Mouse (Mus musculus) hindbrain, embryonic 15.5 days (tissue): ENCODE measurements around the gene Syce2. TPM values are rescaled to one million over a fixed set of nuclear protein-coding genes. Genes with fewer than 3 reads are reported as not detected.

Experiments used
- ATAC-seq: fragments of 200-750 bp; cut with Nextera tagmentation; 2 replicates; pipeline ENCODE4 v1.8.0; 2017; ENCODE audit warnings: low read depth, moderate number of reproducible peaks, moderate TSS enrichment; ENCODE audit not compliant: low FRiP score
- H3K27ac ChIP-seq: fragments of 300-500 bp; sonication (generic); replicated peaks from 2 replicates; pipeline ENCODE4 v1.5.1; 2015; ENCODE audit warnings: mild to moderate bottlenecking, inconsistent platforms
- H3K27me3 ChIP-seq: fragments of 300-500 bp; sonication (generic); 2 replicates; pipeline ENCODE4 v1.6.1; 2015; ENCODE audit warnings: control low read depth, inconsistent platforms
- H3K36me3 ChIP-seq: fragments of 300-500 bp; sonication (generic); 2 replicates; pipeline ENCODE4 v1.6.1; 2015; ENCODE audit warnings: control low read depth, inconsistent platforms
- H3K4me1 ChIP-seq: fragments of 300-500 bp; sonication (generic); replicated peaks from 2 replicates; pipeline ENCODE4 v1.6.1; 2015; ENCODE audit warnings: control low read depth, inconsistent platforms
- H3K4me2 ChIP-seq: fragments of 300-500 bp; sonication (generic); 2 replicates; pipeline ENCODE4 v1.6.1; 2015; ENCODE audit warnings: moderate library complexity, mild to moderate bottlenecking, inconsistent platforms
- H3K4me3 ChIP-seq: fragments of 300-500 bp; sonication (generic); 2 replicates; pipeline ENCODE4 v1.5.1; 2015; ENCODE audit warnings: mild to moderate bottlenecking, inconsistent platforms
- H3K9ac ChIP-seq: fragments of 300-500 bp; sonication (generic); 2 replicates; pipeline ENCODE4 v1.6.1; 2015; ENCODE audit warnings: inconsistent platforms
- H3K9me3 ChIP-seq: fragments of 300-500 bp; sonication (generic); 2 replicates; pipeline ENCODE4 v1.6.1; 2016; ENCODE audit warnings: control low read depth, inconsistent platforms
- WGBS: fragments of 180-500 bp; shearing (Covaris S2); methylation state at CpG from one replicate; pipeline ENCODE4 v1.1.7; 2015; 5-methylcytosine and 5-hydroxymethylcytosine counted together
- polyA plus RNA-seq: library from polyadenylated mRNA; unstranded; fragments of >200 nt; fragmentation: Nextera tagmentation; extraction: Ambion mirVana; gene quantifications from 2 replicates; pipeline ENCODE4 v1.2.1, GENCODE M21; 2015

Syce2 gene
- polyA plus RNA-seq, 1 experiment from 2014 or later: 37.3 TPM

DNA sequence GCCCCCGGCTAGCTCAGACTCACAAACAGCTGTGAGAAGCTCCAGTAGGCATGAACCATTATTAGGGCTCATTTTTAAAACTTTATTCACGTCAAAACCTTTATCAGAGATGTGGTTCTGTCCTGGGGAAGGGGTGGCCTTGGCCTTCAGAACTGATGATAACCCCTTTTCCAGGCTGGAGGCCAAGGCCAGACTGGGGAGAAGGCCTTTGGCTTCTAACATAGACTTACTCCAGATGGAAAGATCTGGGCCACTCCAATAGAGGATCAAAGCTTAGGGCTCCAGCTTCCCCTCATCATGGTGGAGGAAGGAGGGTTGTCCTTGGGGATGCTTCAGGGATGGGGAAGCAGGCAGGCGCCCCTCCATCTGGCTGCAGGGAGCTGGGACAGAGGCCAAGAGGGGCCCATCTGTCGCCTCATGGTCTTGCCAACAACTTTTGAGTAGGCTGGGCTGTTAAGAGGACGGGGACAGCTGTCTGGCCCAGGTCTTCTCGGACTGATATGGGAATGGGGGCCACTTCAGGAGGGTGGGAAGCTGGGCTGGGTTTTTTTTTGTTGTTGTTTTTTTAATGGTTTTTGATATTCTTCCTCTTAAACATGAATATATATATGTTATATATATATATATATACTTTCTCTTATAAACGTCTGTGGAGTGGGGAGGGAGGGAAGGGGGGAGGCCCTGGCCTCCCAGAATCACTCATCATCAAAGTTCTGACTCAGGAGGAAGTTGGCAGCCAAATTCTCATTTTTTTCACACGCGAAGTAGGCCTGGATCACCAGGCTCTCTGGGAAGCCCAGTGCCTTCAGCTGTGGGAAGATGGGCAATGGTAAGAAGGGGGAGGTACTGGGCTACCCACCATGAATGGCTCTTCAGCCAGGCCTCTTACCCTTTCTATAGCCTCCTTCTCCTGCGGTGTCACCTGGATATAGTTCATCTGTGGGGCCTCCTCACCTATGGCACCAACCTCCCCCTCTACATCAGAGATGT, 36.8 kb upstream of the Syce2 start:
- Histone ChIP-seq H3K27me3 (no peaks in the 10 kb centered on the region), H3K4me2 (no peak overlapping the region), H3K27ac (peak overlapping the region; percentile 91), H3K4me1 (peaks cover 44% of the 10 kb centered on the region), H3K9me3 (no peaks in the 10 kb centered on the region), H3K4me3 (no peak overlapping the region), H3K9ac (no peak overlapping the region), H3K36me3 (peaks cover 44% of the 10 kb centered on the region)
- ATAC-seq: peak; percentile 29; the same call in 1 of the 2 replicates
- 56% methylated on average over 10 of the region's 10 CpGs for WGBS

DNA sequence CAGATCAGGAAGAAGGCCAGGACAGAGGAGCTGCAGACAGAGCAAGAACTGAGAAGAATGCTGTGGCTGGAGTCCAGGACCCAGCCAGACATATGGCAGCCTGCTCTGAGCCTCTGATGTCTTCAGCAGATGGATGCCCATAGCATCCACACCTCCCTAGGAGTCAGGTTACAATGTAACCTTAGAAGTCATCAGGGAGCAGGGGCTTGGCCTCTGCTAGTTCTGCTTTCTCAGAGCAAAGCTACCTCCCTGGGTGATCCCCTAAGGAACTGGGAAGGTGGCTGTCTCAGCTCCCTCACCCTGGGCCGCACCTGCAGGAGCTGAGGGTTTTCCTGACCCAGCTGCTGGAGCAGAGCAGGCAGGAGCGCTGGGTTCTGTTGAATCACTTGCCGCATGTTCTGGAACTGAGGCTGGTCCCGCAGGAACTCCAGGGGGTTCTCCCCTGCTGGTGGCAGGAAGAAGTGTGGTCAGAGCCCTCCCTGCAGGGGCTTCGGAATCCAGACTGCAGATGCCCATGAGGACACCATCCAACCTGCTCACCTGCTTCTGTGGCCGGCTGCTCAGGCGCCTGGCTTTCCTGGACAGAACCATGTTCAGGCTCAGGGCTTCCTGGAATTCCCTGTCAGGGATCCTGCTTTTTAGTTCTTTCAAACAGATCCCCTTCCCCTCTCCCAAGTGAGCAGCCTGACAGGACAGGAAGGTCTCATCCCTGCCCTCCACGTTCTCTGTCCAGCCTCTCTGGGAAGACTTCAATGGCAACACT, 34.6 kb upstream of the Syce2 start:
- 73% methylated on average over 8 of the region's 8 CpGs for WGBS
- Histone ChIP-seq H3K4me2 (no peak overlapping the region), H3K9me3 (no peaks in the 10 kb centered on the region), H3K4me3 (no peak overlapping the region), H3K27me3 (no peaks in the 10 kb centered on the region), H3K4me1 (peaks cover 38% of the 10 kb centered on the region), H3K36me3 (peaks cover 56% of the 10 kb centered on the region), H3K9ac (no peak overlapping the region), H3K27ac (no peak overlapping the region)
- ATAC-seq: no peak

DNA sequence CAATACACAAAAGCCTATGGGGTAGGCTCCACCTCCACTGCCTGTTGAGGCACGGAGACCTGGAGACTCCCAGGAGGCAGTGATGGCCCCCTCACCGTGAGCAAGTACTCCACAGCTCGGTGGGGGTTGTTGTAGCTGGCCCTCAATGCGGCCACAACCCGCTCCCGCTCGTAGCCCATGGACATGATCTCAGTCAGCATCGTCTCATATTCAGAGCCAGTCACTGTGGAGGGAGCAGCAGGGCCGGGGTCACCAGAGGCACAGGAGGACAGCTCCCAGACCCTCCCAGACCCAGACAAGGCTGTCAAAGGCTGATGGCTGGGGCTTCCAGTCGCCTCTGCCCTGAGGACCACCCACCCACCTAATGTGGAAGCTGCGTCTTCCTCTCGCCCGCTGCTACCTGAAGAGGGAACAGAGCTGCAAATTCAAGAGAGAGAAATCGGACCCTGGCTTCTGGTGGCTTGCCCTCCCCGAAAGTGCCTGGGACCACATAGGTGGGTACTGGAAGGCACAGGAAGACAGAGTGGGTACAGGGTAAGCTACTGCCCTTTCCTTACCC, 33.9 kb upstream of the Syce2 start:
- Histone ChIP-seq H3K4me2 (no peak overlapping the region), H3K4me1 (peaks cover 41% of the 10 kb centered on the region)
- WGBS: 76% methylated on average over 15 of the region's 15 CpGs

DNA sequence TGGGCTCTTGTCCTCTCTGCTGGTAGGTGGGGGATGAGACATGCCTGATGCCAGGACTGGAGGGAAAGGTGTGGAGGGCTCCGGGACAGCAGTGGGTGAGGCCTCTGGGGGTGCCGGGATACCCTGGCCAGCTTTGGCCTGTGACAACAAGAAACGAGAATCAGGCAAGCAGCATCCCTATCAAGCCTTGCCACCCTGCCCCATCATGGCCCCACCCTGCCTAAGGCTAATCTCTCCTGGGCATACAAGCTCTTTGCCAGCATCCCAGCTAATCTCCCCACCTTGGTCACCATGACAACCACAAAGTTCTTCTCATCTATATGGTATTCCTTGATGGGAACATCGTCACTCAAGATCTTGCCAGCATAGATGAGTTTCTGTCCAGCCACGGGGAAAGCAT, 33.4 kb upstream of the Syce2 start:
- H3K9ac ChIP-seq: no peak overlapping the region
- H3K4me2 ChIP-seq: no peak overlapping the region
- no peak overlapping the region for H3K27ac ChIP-seq
- H3K4me1 ChIP-seq: peaks cover 41% of the 10 kb centered on the region
- H3K27me3 ChIP-seq: no peaks in the 10 kb centered on the region
- peaks cover 68% of the 10 kb centered on the region for H3K36me3 ChIP-seq
- no peak overlapping the region for H3K4me3 ChIP-seq
- no peak for ATAC-seq
- no peaks in the 10 kb centered on the region for H3K9me3 ChIP-seq
- WGBS: 85% methylated on average over 5 of the region's 5 CpGs

More for the DNA sequence above, 33.9 kb upstream of the Syce2 start:
- Histone ChIP-seq H3K9ac (no peak overlapping the region), H3K27ac (no peak overlapping the region), H3K9me3 (no peaks in the 10 kb centered on the region), H3K4me3 (no peak overlapping the region), H3K27me3 (no peaks in the 10 kb centered on the region), H3K36me3 (peaks cover 62% of the 10 kb centered on the region)
- ATAC-seq: no peak

DNA sequence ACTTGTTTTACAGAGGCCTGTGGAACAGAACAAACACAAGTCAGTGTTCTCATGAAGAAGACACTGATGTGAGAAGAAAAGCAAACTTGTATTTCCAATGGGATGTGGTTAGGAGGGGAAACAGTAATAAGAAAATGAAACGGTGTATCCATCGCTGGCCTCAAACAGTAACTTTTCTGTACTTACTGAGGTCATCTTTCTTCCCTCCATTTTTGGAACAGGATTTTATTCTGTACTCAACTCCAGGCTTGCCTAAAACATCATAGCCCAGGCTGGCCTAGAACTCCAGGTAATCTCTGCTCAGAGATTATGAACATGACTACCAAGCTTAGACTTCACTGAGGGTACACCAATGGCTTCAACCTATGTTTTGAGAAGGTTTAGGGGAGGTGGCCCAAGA, 32.5 kb upstream of the Syce2 start:
- Histone ChIP-seq H3K9ac (peak overlapping the region; percentile 91; the same call in 1 of the 2 replicates), H3K27me3 (no peaks in the 10 kb centered on the region), H3K4me1 (peaks cover 41% of the 10 kb centered on the region), H3K4me2 (peak overlapping the region; percentile 74), H3K9me3 (no peaks in the 10 kb centered on the region), H3K27ac (peak overlapping the region; percentile 89; the same call in 1 of the 2 replicates), H3K4me3 (peak overlapping the region; percentile 89), H3K36me3 (peaks cover 69% of the 10 kb centered on the region)
- WGBS: 87% methylated on average over 2 of the region's 2 CpGs
- ATAC-seq: no peak

DNA sequence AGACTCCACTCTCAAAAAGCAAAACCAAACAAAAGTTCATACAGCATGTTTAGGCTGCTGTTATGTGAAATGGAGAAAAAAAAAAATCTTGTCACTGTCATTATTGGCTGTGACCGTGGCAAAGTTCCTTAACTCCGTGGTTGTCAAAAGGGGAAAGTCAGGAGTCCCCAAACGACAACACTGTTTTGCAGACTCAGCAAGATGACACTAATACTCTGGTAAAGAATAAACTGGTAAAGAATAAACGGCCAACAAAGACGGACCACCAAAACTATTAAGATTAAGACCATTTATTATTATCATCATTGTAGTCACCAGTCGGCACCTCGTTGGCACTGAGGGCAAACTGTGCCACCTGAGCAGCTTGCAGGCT, 32.0 kb upstream of the Syce2 start:
- H3K4me3 ChIP-seq: peak overlapping the region; percentile 89
- peak overlapping the region; percentile 74 for H3K4me2 ChIP-seq
- H3K27ac ChIP-seq: peak overlapping the region; percentile 89
- 5% methylated on average over 7 of the region's 7 CpGs for WGBS
- H3K9ac ChIP-seq: peak overlapping the region; percentile 91
- H3K27me3 ChIP-seq: no peaks in the 10 kb centered on the region
- peaks cover 69% of the 10 kb centered on the region for H3K36me3 ChIP-seq
- H3K9me3 ChIP-seq: no peaks in the 10 kb centered on the region
- peaks cover 42% of the 10 kb centered on the region for H3K4me1 ChIP-seq
- no peak for ATAC-seq

DNA sequence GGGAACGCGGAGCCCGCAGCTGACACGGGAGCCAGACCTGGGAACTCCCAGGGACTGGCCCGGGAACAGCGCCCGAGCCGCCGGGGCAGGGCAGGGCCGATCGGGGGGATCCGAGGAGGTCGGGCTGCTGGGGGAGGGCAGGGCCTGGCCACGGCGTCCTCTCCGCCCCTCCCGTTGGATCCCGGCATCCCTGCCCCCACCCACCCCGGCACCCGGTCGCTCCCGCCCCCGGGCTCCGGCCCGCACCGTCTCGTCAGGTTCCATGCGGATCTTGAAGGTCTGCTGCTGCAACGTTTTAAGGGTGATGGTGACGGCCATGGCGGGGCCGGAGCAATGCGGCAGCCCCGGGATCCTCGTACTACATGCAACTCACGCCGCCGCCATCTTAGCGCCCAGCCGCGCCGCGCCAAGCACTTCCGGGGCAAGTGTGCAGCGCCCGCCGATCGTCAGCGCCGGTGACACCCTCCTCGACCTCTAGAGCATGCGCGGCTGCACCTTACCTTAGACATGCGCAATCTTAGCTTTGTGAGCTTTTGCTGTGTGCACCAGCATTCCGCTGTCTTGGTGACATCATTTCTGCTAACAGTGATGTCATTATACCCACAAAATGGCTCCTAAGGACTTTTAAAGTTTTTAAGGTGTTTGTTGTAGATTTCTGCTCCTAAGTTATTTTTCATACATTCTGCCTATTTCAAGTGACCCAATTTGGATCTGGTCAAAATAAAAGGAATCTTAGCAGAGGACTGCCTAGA, 31.5 kb upstream of the Syce2 start, which contains the start of gene Rad23a:
TSS of gene Rad23a (minus strand) at position 418 of the 752 bp plus-strand sequence.
- peak; percentile 95 for ATAC-seq
- under 1% methylated on average over 55 of the region's 55 CpGs for WGBS
- Histone ChIP-seq H3K36me3 (peaks cover 70% of the 10 kb centered on the region), H3K4me2 (peak within 1 kb of the TSS; percentile 74), H3K4me3 (peak within 1 kb of the TSS; percentile 89), H3K9me3 (no peaks in the 10 kb centered on the region), H3K27ac (peak within 1 kb of the TSS; percentile 89), H3K4me1 (peaks cover 45% of the 10 kb centered on the region), H3K27me3 (no peaks in the 10 kb centered on the region), H3K9ac (peak within 1 kb of the TSS; percentile 91)

DNA sequence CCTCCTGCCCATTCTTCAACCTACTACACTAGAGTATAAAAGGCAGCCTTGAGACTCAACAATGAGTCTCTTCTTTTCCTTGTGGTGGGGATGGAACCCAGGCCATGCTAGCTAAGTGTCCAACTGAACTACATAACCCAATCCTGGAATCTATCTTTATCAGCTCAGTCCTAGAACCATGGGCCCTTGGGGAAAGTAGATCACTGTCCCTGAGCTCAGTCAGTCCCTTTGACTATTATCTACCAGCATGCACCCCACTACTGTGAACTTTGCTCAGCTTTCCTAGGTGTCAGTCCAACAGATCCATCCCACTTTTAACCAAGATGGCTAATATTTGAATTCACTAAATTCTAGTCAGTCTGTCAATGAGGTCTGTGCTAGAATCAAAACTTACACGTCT, 30.4 kb upstream of the Syce2 start:
- Histone ChIP-seq H3K27ac (no peak overlapping the region), H3K4me1 (peaks cover 45% of the 10 kb centered on the region), H3K4me3 (no peak overlapping the region), H3K36me3 (peaks cover 59% of the 10 kb centered on the region), H3K9ac (no peak overlapping the region), H3K27me3 (no peaks in the 10 kb centered on the region), H3K9me3 (no peaks in the 10 kb centered on the region), H3K4me2 (no peak overlapping the region)
- 76% methylated on average over 1 of the region's 1 CpGs for WGBS
- no peak for ATAC-seq

DNA sequence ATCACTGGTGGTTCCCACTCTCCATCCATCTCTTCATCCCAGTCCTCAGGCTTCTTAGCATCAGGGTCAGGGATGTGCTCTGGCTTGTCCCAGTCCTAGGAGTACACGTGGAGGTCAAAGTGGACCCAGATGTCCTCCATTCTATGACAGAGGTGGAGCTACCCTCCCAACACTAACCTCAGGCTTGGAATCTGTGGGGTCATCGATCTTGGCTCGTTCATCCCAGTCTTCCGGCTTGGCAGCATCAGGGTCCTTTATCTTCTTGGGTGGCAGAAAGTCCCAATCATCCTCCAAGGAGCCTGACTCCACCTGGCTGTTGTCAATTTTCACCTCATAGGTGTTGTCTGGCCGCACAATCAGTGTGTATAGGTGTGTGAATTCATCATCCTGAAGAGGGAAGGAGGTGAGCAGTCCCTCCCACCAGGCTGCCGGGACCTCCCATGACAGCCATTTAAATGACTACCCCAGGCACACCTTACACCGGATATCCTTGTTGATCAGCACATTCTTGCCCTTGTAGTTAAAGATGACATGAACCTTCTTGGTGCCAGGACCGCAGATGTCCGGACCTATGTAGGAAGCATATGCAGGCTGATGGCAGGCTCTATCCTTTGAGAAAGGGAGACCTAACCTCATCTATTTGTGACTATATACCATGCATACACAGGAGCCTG, 27.4 kb upstream of the Syce2 start:
- Histone ChIP-seq H3K9ac (peak overlapping the region; percentile 94), H3K4me2 (peak overlapping the region; percentile 64), H3K36me3 (peaks cover 41% of the 10 kb centered on the region), H3K9me3 (no peaks in the 10 kb centered on the region), H3K27me3 (no peaks in the 10 kb centered on the region), H3K4me3 (peak overlapping the region; percentile 86), H3K4me1 (peaks cover 43% of the 10 kb centered on the region), H3K27ac (0 out of 2 replicates have a peak overlapping the region, but pooled peaks have one; percentile 25)
- 87% methylated on average over 9 of the region's 9 CpGs for WGBS
- no peak for ATAC-seq

DNA sequence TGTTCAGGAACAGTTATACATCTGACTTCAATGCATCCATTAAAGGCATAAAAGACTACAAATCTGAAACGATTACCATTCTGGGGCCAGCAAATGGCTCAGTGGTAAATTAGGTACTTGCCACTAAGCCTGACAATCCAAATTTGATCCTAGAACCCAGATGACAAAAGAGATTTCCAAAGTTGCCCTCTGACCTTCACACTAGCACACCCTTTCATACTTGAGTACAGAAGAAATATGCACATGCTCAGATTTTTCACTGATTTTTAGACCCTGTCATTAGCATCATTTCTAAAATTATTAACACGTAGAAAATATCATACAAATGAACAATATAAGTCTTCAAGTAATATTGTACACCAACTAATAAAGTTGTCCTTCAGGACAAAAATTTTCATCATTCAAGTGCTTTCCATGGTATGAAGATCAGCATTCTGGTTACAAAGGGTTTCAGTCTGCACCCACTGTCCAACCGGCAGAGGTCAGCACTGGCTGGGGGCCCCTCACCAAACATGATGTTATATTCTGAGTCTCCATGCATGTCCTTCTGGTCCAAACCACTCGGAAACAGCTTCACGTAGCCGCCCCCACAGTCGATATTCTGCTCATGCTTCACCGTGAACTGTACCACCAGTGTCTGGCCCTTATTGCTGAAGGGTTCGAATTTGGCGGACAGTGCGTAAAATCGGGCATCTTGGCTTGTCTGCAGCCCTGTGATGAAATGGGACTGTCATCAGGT, 26.4 kb upstream of the Syce2 start:
- peaks cover 41% of the 10 kb centered on the region for H3K36me3 ChIP-seq
- H3K27me3 ChIP-seq: no peaks in the 10 kb centered on the region
- H3K9me3 ChIP-seq: no peaks in the 10 kb centered on the region
- H3K4me2 ChIP-seq: peak overlapping the region; percentile 64
- peak overlapping the region; percentile 86 for H3K4me3 ChIP-seq
- ATAC-seq: no peak
- peak overlapping the region; percentile 94 for H3K9ac ChIP-seq
- H3K27ac ChIP-seq: peak overlapping the region; percentile 89
- peaks cover 39% of the 10 kb centered on the region for H3K4me1 ChIP-seq
- 15% methylated on average over 12 of the region's 12 CpGs for WGBS
